Mouse (Mus musculus) heart, postnatal 0 days (tissue): ENCODE data around the gene Kcnd3. TPM values are rescaled to one million over a fixed set of nuclear protein-coding genes. Genes with fewer than 3 reads are reported as not detected.

Experiments
- ATAC-seq: fragments of 200-750 bp; cut with Nextera tagmentation; 2 replicates; pipeline ENCODE4 v1.8.0; 2017; ENCODE audit warnings: low read depth, moderate number of reproducible peaks, moderate library complexity; ENCODE audit not compliant: insufficient read depth
- DNase-seq: peaks from one replicate; pipeline ENCODE4 v3.0.0-alpha.2; 2016; ENCODE audit warnings: low spot score
- H3K27ac ChIP-seq: fragments of 300-500 bp; sonication (generic); 2 replicates; pipeline ENCODE4 v1.5.1; 2014; ENCODE audit warnings: low read depth, mild to moderate bottlenecking
- H3K27me3 ChIP-seq: fragments of 300-500 bp; sonication (generic); 2 replicates; pipeline ENCODE4 v1.6.1; 2014; ENCODE audit warnings: low read length, mixed read lengths; ENCODE audit not compliant: control insufficient read depth, insufficient read depth
- H3K36me3 ChIP-seq: fragments of 300-500 bp; sonication (generic); replicated peaks from 2 replicates; pipeline ENCODE4 v1.6.1; 2014; ENCODE audit warnings: low read length, mixed read lengths; ENCODE audit not compliant: control insufficient read depth, insufficient read depth
- H3K4me1 ChIP-seq: fragments of 300-500 bp; sonication (generic); 2 replicates; pipeline ENCODE4 v1.6.1; 2014; ENCODE audit warnings: antibody characterized with exemption; ENCODE audit not compliant: control insufficient read depth, insufficient read depth
- H3K4me2 ChIP-seq: fragments of 300-500 bp; sonication (generic); 2 replicates; pipeline ENCODE4 v1.6.1; 2014; ENCODE audit warnings: low read depth, mild to moderate bottlenecking, low read length, moderate library complexity
- H3K4me3 ChIP-seq: fragments of 300-500 bp; sonication (generic); 2 replicates; pipeline ENCODE4 v1.5.1; 2014; ENCODE audit warnings: low read depth, low read length
- H3K9ac ChIP-seq: fragments of 300-500 bp; sonication (generic); replicated peaks from 2 replicates; pipeline ENCODE4 v1.6.1; 2014; ENCODE audit warnings: low read depth, low read length, mixed read lengths
- H3K9me3 ChIP-seq: fragments of 300-500 bp; sonication (generic); replicated peaks from 2 replicates; pipeline ENCODE4 v1.6.1; 2016; ENCODE audit warnings: low read length; ENCODE audit not compliant: control insufficient read depth
- CTCF ChIP-seq: IDR thresholded peaks from 2 replicates; pipeline ENCODE4 v1.5.1; 2016; ENCODE audit warnings: antibody characterized with exemption, control low read depth, low read depth
- EP300 ChIP-seq: IDR thresholded peaks from 2 replicates; pipeline ENCODE4 v1.6.1; 2016; ENCODE audit warnings: antibody characterized with exemption, low read depth
- WGBS: fragments of 180-500 bp; shearing (Covaris S2); extraction: QIAGEN DNeasy Blood & Tissue Kit; methylation state at CpG from one replicate; pipeline ENCODE4 v1.1.7; 2014; 5-methylcytosine and 5-hydroxymethylcytosine counted together
- polyA plus RNA-seq: library from polyadenylated mRNA; unstranded; fragments of >200 nt; fragmentation: Nextera tagmentation; extraction: Ambion mirVana; gene quantifications from 2 replicates; pipeline ENCODE4 v1.2.1, GENCODE M21; 2015
- total RNA-seq: library from RNA; depleted of rRNA; stranded (reverse); fragments of >200 nt; gene quantifications from 2 replicates; pipeline ENCODE4 v1.2.3, GENCODE M21; 2014; ENCODE audit warnings: low replicate concordance; rRNA removed

The Kcnd3 gene
- total and polyA plus RNA-seq, 2 experiments from 2014 or later, result 0.27 to 2.4 TPM

DNA sequence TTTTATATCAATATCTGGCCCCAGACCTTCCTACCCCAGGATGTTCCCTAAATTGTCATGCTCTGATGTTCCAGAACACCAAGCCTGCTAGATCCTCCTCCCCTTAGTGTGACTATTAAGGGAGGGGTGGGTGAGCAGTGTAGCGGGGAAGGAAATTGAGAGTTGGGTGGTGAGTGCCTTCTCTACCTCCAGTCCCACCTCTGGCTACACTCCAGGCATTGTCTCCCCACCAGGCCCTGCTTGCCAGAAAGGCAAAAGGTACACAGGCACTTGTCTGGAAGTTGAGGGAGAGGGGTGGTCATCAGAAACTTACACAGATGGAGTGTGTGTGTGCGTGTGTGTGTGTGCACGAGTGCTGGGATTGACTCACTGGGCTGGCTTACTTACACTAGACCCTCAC lies 270.4 kb downstream of the Kcnd3 start:
- ATAC-seq, result no peak
- H3K9me3 ChIP-seq, result no peaks in the 10 kb centered on the region
- no peak overlapping the region for H3K9ac ChIP-seq
- DNase-seq, result no peak
- no peaks in the 10 kb centered on the region for H3K27me3 ChIP-seq
- no peaks in the 10 kb centered on the region; the same call in 1 of the 2 replicates for H3K36me3 ChIP-seq
- peaks cover 11% of the 10 kb centered on the region; the same call in 1 of the 2 replicates for H3K4me1 ChIP-seq
- H3K4me3 ChIP-seq, result no peak overlapping the region
- no peak overlapping the region for H3K27ac ChIP-seq
- 87% methylated on average over 3 of the region's 3 CpGs for WGBS
- H3K4me2 ChIP-seq, result no peak overlapping the region
- no peak for TF ChIP-seq EP300
- no peak for TF ChIP-seq CTCF

Other genes with a start within 250 kb of the Kcnd3 start
- gene Ddx20, start 235.2 kb downstream of the Kcnd3 start, total RNA-seq, result 12.6 and 19.7 TPM in 2 replicates
- 11.6 and 15.1 TPM in 2 replicates for gene Ddx20, start 235.2 kb downstream of the Kcnd3 start, polyA plus RNA-seq